Mouse (Mus musculus): ENCODE data around the gene 4933424G06Rik. TPM values are rescaled to one million over a fixed set of nuclear protein-coding genes. Genes with fewer than 3 reads are reported as not detected.

The 4933424G06Rik gene
- total RNA-seq, 2 experiments from 2014 or later: 1.2 TPM

Small RNA genes within 50 kb of the gene (microRNA-seq; reads per million reads assigned to microRNA genes)
- gene Gm24133: 0 reads per million in 2 experiments

Other genes with a start within 250 kb of the 4933424G06Rik start
- 10 to 100 TPM; 18.3 to 18.5 TPM for gene Cnnm4, start 238.5 kb upstream of the 4933424G06Rik start, total RNA-seq (2021)
- 10 to 100 TPM; 35.0 to 39.8 TPM for gene Cnnm3, start 198.3 kb upstream of the 4933424G06Rik start, total RNA-seq (2021)
- 1 to 10 TPM; 4.9 to 5.0 TPM for gene Ankrd23, start 173.3 kb upstream of the 4933424G06Rik start, total RNA-seq (2021)
- under 1 TPM in 1 of 2 experiments, not detected in 1; 0.18 TPM for gene Gm42417, start 170.7 kb upstream of the 4933424G06Rik start, total RNA-seq (2021)
- gene Ankrd39, start 162.7 kb upstream of the 4933424G06Rik start, total RNA-seq (2021): 10 to 100 TPM; 10.9 to 15.9 TPM
- gene Sema4c, start 151.8 kb upstream of the 4933424G06Rik start, total RNA-seq (2021): 10 to 100 TPM; 21.6 to 24.6 TPM
- under 1 TPM in 1 of 2 experiments, not detected in 1; 0.78 TPM for gene Fam178b, start 27.0 kb upstream of the 4933424G06Rik start, total RNA-seq (2021)
- gene Cox5b, start 18.7 kb upstream of the 4933424G06Rik start, total RNA-seq (2021): 100 to 1,000 TPM; 732 to 792 TPM
- gene Actr1b, start 4.3 kb downstream of the 4933424G06Rik start, total RNA-seq (2021): 100 to 1,000 TPM; 187 to 191 TPM
- 1 to 10 TPM; 3.0 to 3.2 TPM for gene Zap70, start 51.6 kb downstream of the 4933424G06Rik start, total RNA-seq (2021)
- 10 to 100 TPM; 58.1 to 60.5 TPM for gene Tmem131, start 233.5 kb downstream of the 4933424G06Rik start, total RNA-seq (2021)